8 mouse cellular contexts compared by ENCODE assay signal in genomic region chr10:59702207-59703032, GRCm38 (mm10). TPM values are rescaled to one million over a fixed set of nuclear protein-coding genes. Genes with fewer than 3 reads are reported as not detected.
DNase-seq lines count a peak whose midpoint lies in the region; ATAC-seq lines count a peak whose summit lies in the region.

Micu1 (plus strand) TSS chr10:59702477.

- WGBS in heart, embryonic 10.5 days: under 1% methylated on average over 45 of the region's 48 CpGs
- WGBS in kidney, embryonic 15.5 days: under 1% methylated on average over 48 of the region's 48 CpGs

- peak within 1 kb of the TSS; percentile 86 for H3K27ac ChIP-seq in heart, embryonic 10.5 days
- peak within 1 kb of the TSS; percentile 81 for H3K27ac ChIP-seq in kidney, embryonic 15.5 days

- peak within 1 kb of the TSS; percentile 78 for H3K4me3 ChIP-seq in heart, embryonic 10.5 days
- H3K4me3 ChIP-seq in kidney, embryonic 15.5 days (replicated peaks): peak within 1 kb of the TSS; percentile 81

- no peaks in the 10 kb centered on the region for H3K27me3 ChIP-seq in heart, embryonic 10.5 days (ENCODE audit: insufficient read depth, poor library complexity, severe bottlenecking)
- no peaks in the 10 kb centered on the region for H3K27me3 ChIP-seq in kidney, embryonic 15.5 days

- no peaks in the 10 kb centered on the region for H3K9me3 ChIP-seq in heart, embryonic 10.5 days
- H3K9me3 ChIP-seq in kidney, embryonic 15.5 days (replicated peaks): no peaks in the 10 kb centered on the region

- peak; percentile 96 for ATAC-seq in erythroblast, adult 5-6 weeks (replicated peaks; ENCODE audit: low FRiP score, poor library complexity, severe bottlenecking)
- peak; percentile 98 for ATAC-seq in kidney, embryonic 15.5 days (replicated peaks; ENCODE audit: low FRiP score)
- peak; percentile 98 for ATAC-seq in monocyte, adult 5-6 weeks (replicated peaks; ENCODE audit: insufficient number of reproducible peaks, low FRiP score, low TSS enrichment, poor library complexity, severe bottlenecking)

- peak; percentile 96 for DNase-seq in B cell, adult 2 months
- DNase-seq in brain, adult 2 months (ENCODE audit: low read depth, low spot score): peak; percentile 98
- peak; percentile 99 for DNase-seq in heart, embryonic 10.5 days (ENCODE audit: low spot score)
- DNase-seq in liver: peak; percentile 97
- DNase-seq in spleen, postnatal 4 days (ENCODE audit: low spot score in 2 of 2): peak; percentile 97 to 99

- no peaks in the 10 kb centered on the region for H3K36me3 ChIP-seq in heart, embryonic 10.5 days
- no peaks in the 10 kb centered on the region for H3K36me3 ChIP-seq in kidney, embryonic 15.5 days

- peak within 1 kb of the TSS; percentile 77 for H3K9ac ChIP-seq in kidney, embryonic 15.5 days

- H3K4me1 ChIP-seq in heart, embryonic 10.5 days: peaks cover 19% of the 10 kb centered on the region; the same call in 1 of the 2 replicates
- peaks cover 8% of the 10 kb centered on the region for H3K4me1 ChIP-seq in kidney, embryonic 15.5 days

- H3K4me2 ChIP-seq in kidney, embryonic 15.5 days: peak within 1 kb of the TSS; percentile 80

RNA-seq across cellular contexts. Expression of gene Micu1, which starts in this region (rescaled TPM):
- 51.8 and 62.8 TPM in 2 replicates for total RNA-seq in erythroblast, adult 5-6 weeks (2015; ENCODE audit: low replicate concordance)
- 59.9 and 77.1 TPM in 2 replicates for total RNA-seq in erythroblast, adult 5-6 weeks (2017; ENCODE audit: low replicate concordance)
- polyA plus RNA-seq in heart, embryonic 10.5 days (2016; fragmentation: Nextera tagmentation; extraction: Ambion mirVana): 45.4 and 46.8 TPM in 2 replicates
- 78.1 and 83.8 TPM in 2 replicates for polyA plus RNA-seq in kidney, embryonic 15.5 days (2015; fragmentation: Nextera tagmentation; extraction: Ambion mirVana)
- total RNA-seq in monocyte, adult 5-6 weeks (2017): 32.8 to 65.1 TPM (median 38.5 TPM) in 3 replicates

Comparison
In these comparisons a context has a peak if more than half of its experiments do, and no peak if none do; other contexts are left out.
1. Peak in every context shown above with its lines: DNase-seq, ATAC-seq, H3K4me3 ChIP-seq and H3K27ac ChIP-seq.